Mouse (Mus musculus): ENCODE measurements at regions not wholly inside any gene's neighbourhood (a gene's known extent, or its start where the extent isn't known, plus 50 kb on each side); places are given as distances from the start of the nearest gene placed in this dataset.

GRCm38 (mm10) chr14:31891500-31892185 lies 61.2 kb upstream of the Ankrd28 start:
- peak; percentile 10 to 18 for DNase-seq

GRCm38 (mm10) chr14:31892186-31892510 lies 61.7 kb upstream of the Ankrd28 start:
- peak in 1 of 2 experiments; percentile 35 for DNase-seq

- no peak for DNase-seq
Measured at GRCm38 (mm10) chr14:31896500-31896899, 66.0 kb upstream of the Ankrd28 start.

- DNase-seq: no peak
Measured at GRCm38 (mm10) chr14:31899504-31899903, 69.1 kb upstream of the Ankrd28 start.

- DNase-seq: no peak
Measured at GRCm38 (mm10) chr14:31899906-31900305, 69.5 kb upstream of the Ankrd28 start.

GRCm38 (mm10) chr14:31901901-31902300 lies 71.5 kb upstream of the Ankrd28 start:
- DNase-seq: no peak

- DNase-seq: no peak
Measured at GRCm38 (mm10) chr14:31903664-31904063, 73.2 kb upstream of the Ankrd28 start.

- peak in 1 of 2 experiments; percentile 9 for DNase-seq
Measured at GRCm38 (mm10) chr14:31908591-31908990, 78.1 kb upstream of the Ankrd28 start.

- peak in 1 of 2 experiments; percentile 14 for DNase-seq
Measured at GRCm38 (mm10) chr14:31909291-31909690, 78.8 kb upstream of the Ankrd28 start.

GRCm38 (mm10) chr14:31910809-31911208 lies 80.4 kb upstream of the Ankrd28 start:
- no peak for DNase-seq

- no peak for DNase-seq
Measured at GRCm38 (mm10) chr14:31918461-31918860, 88.0 kb upstream of the Ankrd28 start.

GRCm38 (mm10) chr14:31918921-31919320 lies 88.5 kb upstream of the Ankrd28 start:
- no peak for DNase-seq

- DNase-seq: peak in 1 of 2 experiments; percentile 38
Measured at GRCm38 (mm10) chr14:31929161-31929707, 98.8 kb upstream of the Ankrd28 start.

- peak; percentile 86 to 93 for DNase-seq
Measured at GRCm38 (mm10) chr14:31930367-31930766, 98.4 kb upstream of the Galnt15 start.

- DNase-seq: no peak
Measured at GRCm38 (mm10) chr14:31931971-31932370, 96.8 kb upstream of the Galnt15 start.

- no peak for DNase-seq
Measured at GRCm38 (mm10) chr14:31933441-31933840, 95.3 kb upstream of the Galnt15 start.

- DNase-seq: no peak
Measured at GRCm38 (mm10) chr14:31933841-31934271, 94.9 kb upstream of the Galnt15 start.

GRCm38 (mm10) chr14:31934321-31934720 lies 94.5 kb upstream of the Galnt15 start:
- DNase-seq: no peak

GRCm38 (mm10) chr14:31934771-31935170 lies 94.0 kb upstream of the Galnt15 start:
- no peak for DNase-seq

- no peak for DNase-seq
Measured at GRCm38 (mm10) chr14:31935411-31935810, 93.4 kb upstream of the Galnt15 start.

GRCm38 (mm10) chr14:31936581-31936980 lies 92.2 kb upstream of the Galnt15 start:
- no peak for DNase-seq

- no peak for DNase-seq
Measured at GRCm38 (mm10) chr14:31940900-31941299, 87.9 kb upstream of the Galnt15 start.

GRCm38 (mm10) chr14:31942266-31942960 lies 86.4 kb upstream of the Galnt15 start:
- peak in 1 of 2 experiments; percentile 43 for DNase-seq

GRCm38 (mm10) chr14:31944682-31945081 lies 84.1 kb upstream of the Galnt15 start:
- no peak for DNase-seq

Data from lung, adult 18-20 months (tissue).